Mouse (Mus musculus): Measurements from ENCODE around the gene Snrk. TPM values are rescaled to one million over a fixed set of nuclear protein-coding genes. Genes with fewer than 3 reads are reported as not detected.
A peak's percentile ranks its signal among the peaks of the same experiment; 100 is the strongest.

The Snrk gene
- polyA plus RNA-seq, 1 experiment from 2014 or later = 84.7 TPM

DNA sequence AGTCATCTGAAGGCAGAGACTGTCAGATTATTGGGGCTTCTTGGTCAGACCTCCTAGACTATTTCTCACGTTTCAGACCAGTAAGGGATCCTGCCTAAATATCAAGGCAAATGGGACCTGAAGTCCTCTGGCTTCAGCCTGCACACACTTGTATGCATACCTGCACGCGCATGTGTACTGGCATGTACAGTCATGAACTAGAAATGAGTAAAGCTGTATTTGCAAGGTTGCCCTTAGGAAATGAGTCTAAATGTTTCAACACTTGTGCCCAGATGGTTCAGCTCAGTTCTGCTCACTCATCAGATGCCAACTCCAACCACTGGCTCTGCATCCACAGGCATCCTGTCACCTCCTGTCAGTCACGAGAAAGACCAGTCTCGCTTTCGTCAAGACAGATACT is 6.6 kb upstream of the Snrk start:
- Histone ChIP-seq H3K36me3 (no peaks in the 10 kb centered on the region), H3K27ac (replicated peaks) (no peak overlapping the region), H3K4me1 (no peaks in the 10 kb centered on the region), H3K27me3 (no peaks in the 10 kb centered on the region), H3K9me3 (no peaks in the 10 kb centered on the region), H3K9ac (replicated peaks) (no peak overlapping the region), H3K4me3 (no peak overlapping the region), H3K4me2 (replicated peaks) (no peak overlapping the region)
- WGBS = 81% methylated on average over 6 of the region's 6 CpGs
- ATAC-seq (replicated peaks) = no peak

DNA sequence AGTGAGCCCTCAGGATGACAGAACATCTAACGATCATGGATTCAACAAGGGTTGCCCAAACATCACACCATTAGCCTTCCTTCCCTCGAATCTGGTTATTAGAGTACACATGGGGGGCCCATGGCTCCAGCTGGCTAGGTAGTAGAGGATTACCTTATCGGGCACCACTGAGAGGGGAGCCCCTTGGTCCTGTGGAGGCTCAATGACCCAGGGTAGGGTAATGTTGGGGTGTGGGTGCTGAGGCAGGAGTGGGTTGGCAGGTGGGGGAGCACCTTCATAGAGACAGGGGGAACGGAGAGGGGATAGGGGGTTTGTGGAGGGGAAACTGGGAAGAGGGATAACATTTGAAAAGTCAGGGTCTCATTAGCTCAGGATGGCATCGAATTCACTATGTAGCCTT is 6.1 kb upstream of the Snrk start:
- no peak overlapping the region for H3K4me3 ChIP-seq
- no peaks in the 10 kb centered on the region for H3K9me3 ChIP-seq
- H3K27ac ChIP-seq (replicated peaks) = no peak overlapping the region
- no peaks in the 10 kb centered on the region for H3K4me1 ChIP-seq
- 84% methylated on average over 5 of the region's 5 CpGs for WGBS
- H3K27me3 ChIP-seq = no peaks in the 10 kb centered on the region
- H3K9ac ChIP-seq (replicated peaks) = no peak overlapping the region
- no peak for ATAC-seq (replicated peaks)
- H3K4me2 ChIP-seq (replicated peaks) = no peak overlapping the region
- no peaks in the 10 kb centered on the region for H3K36me3 ChIP-seq

DNA sequence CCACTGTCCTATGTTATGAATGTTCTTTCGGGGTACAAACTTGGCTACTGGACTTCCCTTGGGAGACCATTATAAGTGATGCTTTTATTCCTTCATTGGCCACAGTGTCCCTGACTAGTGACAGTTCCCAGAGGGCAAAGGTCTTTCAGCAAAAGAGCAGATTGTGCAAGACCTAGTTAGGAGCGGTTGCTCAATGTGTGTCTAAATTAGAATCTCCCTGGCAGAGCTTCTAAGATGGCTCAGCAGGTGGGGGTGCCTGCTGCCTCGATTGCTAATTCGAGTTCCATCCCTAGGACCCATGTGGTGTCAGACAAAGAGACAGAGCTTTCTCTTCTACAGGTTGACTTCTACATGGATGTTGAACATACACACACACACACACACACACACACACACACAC is 1.5 kb upstream of the Snrk start:
- Histone ChIP-seq H3K4me2 (replicated peaks) (no peak overlapping the region), H3K4me3 (no peak overlapping the region), H3K9ac (replicated peaks) (no peak overlapping the region), H3K27ac (replicated peaks) (no peak overlapping the region), H3K27me3 (no peaks in the 10 kb centered on the region), H3K36me3 (no peaks in the 10 kb centered on the region), H3K9me3 (no peaks in the 10 kb centered on the region), H3K4me1 (peaks cover 14% of the 10 kb centered on the region)
- ATAC-seq (replicated peaks) = no peak
- 53% methylated on average over 4 of the region's 4 CpGs for WGBS

DNA sequence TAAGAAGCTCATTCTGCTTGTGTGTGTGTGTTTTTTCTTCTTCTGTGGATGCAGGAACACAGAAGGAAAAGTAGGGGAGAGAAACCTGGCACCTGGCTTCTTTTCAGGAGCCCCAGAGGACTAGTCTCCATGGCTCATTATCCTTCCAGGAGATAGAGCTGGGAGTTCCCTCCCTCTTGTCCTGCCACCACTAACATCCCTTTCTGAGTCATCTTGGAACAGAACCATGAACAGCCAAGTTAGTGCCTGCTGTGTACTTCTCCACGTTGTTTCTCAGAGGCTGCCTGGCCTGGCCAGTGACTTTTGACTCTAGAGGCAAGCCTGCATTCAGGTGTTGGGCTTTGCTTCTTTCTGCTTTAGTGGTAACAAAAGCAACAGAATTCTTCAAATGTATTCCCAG is 707 bp upstream of the Snrk start:
- H3K4me3 ChIP-seq = no peak overlapping the region
- no peak overlapping the region for H3K9ac ChIP-seq (replicated peaks)
- no peak overlapping the region for H3K27ac ChIP-seq (replicated peaks)
- peaks cover 14% of the 10 kb centered on the region for H3K4me1 ChIP-seq
- ATAC-seq (replicated peaks) = no peak
- WGBS = 51% methylated on average over 1 of the region's 1 CpGs
- H3K9me3 ChIP-seq = no peaks in the 10 kb centered on the region
- no peaks in the 10 kb centered on the region for H3K27me3 ChIP-seq
- no peaks in the 10 kb centered on the region for H3K36me3 ChIP-seq
- no peak overlapping the region for H3K4me2 ChIP-seq (replicated peaks)

DNA sequence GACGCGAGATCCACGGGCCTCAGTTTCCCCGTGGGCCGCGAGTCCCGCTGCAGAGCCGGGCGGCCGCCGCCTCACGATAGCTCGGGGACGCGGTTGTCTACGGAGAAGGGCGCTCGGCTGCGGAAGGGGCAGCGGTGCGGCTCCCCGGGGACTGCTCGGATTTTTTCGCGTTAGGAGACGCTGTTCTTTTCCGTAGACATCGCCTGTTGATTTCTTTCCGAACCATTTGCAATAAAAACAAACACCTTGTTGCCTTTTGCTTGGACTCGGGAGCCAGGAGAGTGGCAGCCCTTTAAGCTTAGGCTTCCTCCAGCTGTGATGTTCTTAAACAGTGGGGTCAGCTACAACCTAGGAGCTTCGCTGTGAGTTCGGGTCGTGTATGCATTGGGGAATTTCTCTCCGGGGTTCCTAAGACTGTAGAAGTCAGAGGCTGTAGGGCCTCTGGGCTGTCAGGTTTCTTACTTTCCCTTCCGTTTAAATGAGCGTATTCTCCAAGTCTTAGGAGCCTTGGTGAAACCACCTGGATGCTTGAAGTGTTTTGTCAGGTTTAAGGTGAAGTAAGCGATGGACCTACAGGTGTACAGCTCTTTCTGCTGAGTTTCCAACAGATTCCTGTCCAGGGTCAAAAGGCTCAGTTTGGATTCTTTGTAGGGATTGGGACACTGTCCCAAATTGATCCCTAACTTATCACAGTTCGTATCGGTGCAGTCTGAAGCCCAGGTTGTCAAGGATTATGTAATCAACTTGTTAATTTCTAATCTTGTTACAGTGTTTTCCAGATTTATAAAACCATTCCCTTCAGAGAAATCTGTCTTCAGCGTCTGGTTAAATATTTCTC is 845 bp downstream of the Snrk start:
- ATAC-seq (replicated peaks) = no peak; the same call in 1 of the 2 replicates
- H3K27ac ChIP-seq (replicated peaks) = peak overlapping the region; percentile 93
- peaks cover 14% of the 10 kb centered on the region for H3K4me1 ChIP-seq
- H3K4me2 ChIP-seq (replicated peaks) = peak overlapping the region; percentile 55
- no peaks in the 10 kb centered on the region for H3K27me3 ChIP-seq
- 4% methylated on average over 40 of the region's 40 CpGs for WGBS
- H3K9ac ChIP-seq (replicated peaks) = peak overlapping the region; percentile 81
- H3K4me3 ChIP-seq = peak overlapping the region; percentile 60
- H3K36me3 ChIP-seq = no peaks in the 10 kb centered on the region
- H3K9me3 ChIP-seq = no peaks in the 10 kb centered on the region

DNA sequence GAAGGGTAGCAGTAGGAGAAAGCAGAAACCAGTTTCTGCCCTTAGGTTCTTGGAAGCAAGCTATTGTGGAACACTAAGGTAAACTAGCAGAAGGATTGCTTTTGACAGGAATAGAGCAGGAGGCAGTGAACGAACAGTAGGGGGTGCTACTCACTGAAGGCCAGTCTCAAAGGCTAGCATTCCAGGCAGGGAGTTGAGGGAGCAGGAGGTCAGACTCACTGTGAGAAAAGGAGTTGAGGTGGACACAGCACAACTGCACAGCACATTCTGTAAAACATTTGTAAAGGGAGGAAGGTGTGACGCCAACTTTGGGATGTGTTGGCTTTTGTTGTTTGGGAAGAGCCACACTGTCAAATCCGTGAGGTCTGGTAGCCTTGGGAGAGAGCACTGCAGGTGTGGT is 3.0 kb downstream of the Snrk start:
- ATAC-seq (replicated peaks) = no peak
- Histone ChIP-seq H3K9me3 (no peaks in the 10 kb centered on the region), H3K4me2 (replicated peaks) (no peak overlapping the region), H3K9ac (replicated peaks) (no peak overlapping the region), H3K27ac (replicated peaks) (no peak overlapping the region), H3K27me3 (no peaks in the 10 kb centered on the region), H3K4me3 (no peak overlapping the region), H3K4me1 (peaks cover 14% of the 10 kb centered on the region), H3K36me3 (no peaks in the 10 kb centered on the region)
- 45% methylated on average over 3 of the region's 3 CpGs for WGBS

DNA sequence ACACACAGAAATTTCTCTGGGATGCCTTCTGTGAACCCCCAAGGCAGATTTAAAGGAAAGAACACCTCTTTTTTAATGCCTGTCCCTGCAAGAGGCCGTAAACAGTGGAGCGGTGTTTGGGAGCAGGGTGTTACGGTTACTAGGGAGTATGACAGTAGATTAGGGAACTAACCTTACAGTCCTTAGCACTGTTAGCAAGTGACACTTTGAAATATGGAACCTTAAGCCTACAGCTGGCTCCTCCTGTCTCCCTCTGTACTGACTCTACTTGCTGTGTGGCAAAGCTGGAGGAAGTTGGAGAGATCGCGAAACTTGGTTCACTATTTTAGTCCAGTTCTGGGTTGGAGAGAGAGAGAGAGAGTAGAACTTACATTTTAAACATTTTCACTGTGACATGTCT is 5.0 kb downstream of the Snrk start:
- Histone ChIP-seq H3K27ac (replicated peaks) (no peak overlapping the region), H3K9ac (replicated peaks) (no peak overlapping the region), H3K4me2 (replicated peaks) (no peak overlapping the region), H3K4me1 (peaks cover 14% of the 10 kb centered on the region), H3K27me3 (no peaks in the 10 kb centered on the region), H3K4me3 (no peak overlapping the region), H3K9me3 (no peaks in the 10 kb centered on the region), H3K36me3 (no peaks in the 10 kb centered on the region)
- no peak for ATAC-seq (replicated peaks)
- 93% methylated on average over 5 of the region's 5 CpGs for WGBS

DNA sequence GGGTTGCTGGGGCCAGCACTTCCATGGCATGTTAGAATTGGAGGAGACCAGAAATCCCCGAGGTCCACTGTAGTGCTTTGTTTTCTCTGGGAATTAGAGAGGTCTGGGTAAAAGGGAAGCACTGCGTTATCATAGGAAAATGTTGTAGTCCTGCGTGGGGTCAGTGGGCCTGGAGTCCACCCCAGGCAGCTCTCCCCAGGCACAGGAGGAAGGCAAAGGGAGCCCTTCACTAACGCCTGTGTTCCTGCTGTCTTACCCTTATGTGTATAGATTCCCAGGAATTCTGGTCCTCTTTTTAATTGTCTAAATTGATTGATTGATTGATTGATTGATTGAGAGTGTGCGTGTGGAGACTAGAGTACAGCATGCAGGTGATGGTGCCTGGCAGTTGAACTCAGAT is 6.1 kb downstream of the Snrk start:
- Histone ChIP-seq H3K4me3 (no peak overlapping the region), H3K4me1 (peaks cover 11% of the 10 kb centered on the region), H3K36me3 (no peaks in the 10 kb centered on the region), H3K27me3 (no peaks in the 10 kb centered on the region), H3K9me3 (no peaks in the 10 kb centered on the region), H3K4me2 (replicated peaks) (no peak overlapping the region), H3K9ac (replicated peaks) (no peak overlapping the region), H3K27ac (replicated peaks) (no peak overlapping the region)
- ATAC-seq (replicated peaks) = no peak
- WGBS = 78% methylated on average over 5 of the region's 5 CpGs

DNA sequence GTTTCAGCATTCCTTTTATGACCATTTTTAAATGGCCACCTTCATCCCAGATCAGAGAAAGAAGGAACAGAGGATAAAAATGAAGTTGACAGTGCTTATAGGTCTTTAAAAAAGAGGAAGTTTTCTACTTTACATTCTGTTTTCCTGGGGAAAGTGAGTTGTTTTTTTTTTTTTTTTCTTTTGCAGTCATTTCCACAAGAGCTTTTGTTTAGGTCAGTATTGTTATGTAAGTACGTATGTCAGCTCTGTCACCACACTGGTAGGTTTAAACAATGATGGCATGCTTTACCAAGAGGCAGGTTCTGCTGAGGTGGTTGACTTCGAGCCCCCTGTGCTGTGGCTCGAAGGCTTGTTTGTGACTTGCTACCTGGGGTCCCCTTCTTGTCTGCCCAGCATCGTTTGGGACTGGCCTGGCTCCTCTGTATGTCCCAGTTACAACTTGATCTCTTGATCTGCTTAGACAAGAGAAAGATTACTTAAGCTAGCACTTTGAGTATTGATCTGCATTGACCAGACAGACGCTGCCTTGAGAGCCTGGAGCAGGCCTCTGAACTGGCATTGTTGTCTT is 8.7 kb downstream of the Snrk start:
- Histone ChIP-seq H3K9ac (replicated peaks) (no peak overlapping the region), H3K4me1 (0 out of 2 replicates have a peak, but pooled peaks cover 4% of the 10 kb centered on the region), H3K9me3 (no peaks in the 10 kb centered on the region), H3K4me3 (no peak overlapping the region), H3K36me3 (no peaks in the 10 kb centered on the region), H3K4me2 (replicated peaks) (no peak overlapping the region), H3K27ac (replicated peaks) (no peak overlapping the region), H3K27me3 (no peaks in the 10 kb centered on the region)
- whole genome bisulfite sequencing = 39% methylated on average over 5 of the region's 5 CpGs
- no peak for ATAC-seq (replicated peaks)

DNA sequence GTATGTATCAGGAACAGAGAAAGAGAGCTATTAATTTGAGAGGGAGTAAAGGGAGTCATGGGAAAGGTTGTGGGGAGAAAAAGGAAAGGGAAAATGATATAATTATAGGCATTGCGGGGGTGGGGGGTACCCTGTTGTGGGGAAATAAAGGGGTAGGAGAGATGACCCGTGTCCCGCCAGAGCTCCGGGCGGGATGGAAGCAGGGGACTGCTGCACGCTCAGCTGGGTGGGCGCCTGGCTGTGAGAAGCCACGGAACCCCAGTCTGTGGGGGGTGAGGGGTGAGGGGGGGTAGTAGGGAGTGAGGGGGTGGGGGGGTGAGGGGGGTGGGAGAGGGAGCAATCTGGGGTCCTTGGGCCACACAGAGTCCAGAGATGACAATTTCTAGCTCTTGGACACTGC is 9.7 kb downstream of the Snrk start:
- ATAC-seq (replicated peaks) = no peak
- 75% methylated on average over 8 of the region's 8 CpGs for WGBS
- no peak overlapping the region for H3K27ac ChIP-seq (replicated peaks)
- H3K9ac ChIP-seq (replicated peaks) = no peak overlapping the region
- 0 out of 2 replicates have a peak, but pooled peaks cover 9% of the 10 kb centered on the region for H3K4me1 ChIP-seq
- no peaks in the 10 kb centered on the region for H3K27me3 ChIP-seq
- no peak overlapping the region for H3K4me2 ChIP-seq (replicated peaks)
- H3K9me3 ChIP-seq = no peaks in the 10 kb centered on the region
- H3K4me3 ChIP-seq = no peak overlapping the region
- no peaks in the 10 kb centered on the region for H3K36me3 ChIP-seq

DNA sequence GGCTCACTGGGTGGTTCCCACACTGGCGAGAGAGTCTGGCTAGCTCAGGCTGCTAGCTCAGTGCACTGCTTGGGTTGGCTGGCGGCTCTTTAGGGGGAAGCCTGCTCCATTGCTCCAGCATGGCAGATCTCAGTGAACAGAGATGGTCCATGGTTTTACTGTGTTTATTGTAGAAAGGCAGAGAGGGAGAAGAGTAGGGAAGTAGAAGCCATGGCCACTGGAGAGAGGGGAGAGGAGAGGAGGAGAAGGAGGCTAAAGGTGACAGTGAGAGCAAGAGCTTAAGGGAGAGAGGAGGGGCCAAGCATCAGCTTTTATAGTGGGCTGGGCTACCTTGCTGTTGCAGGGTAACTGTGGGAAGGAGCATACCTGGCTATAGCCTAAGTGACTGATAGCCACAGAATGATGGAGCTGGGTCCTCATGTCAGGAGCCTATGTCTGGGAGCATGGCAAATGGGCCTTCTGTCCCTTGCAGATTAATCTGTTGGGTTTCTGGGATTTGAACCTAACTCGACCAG is 10.3 kb downstream of the Snrk start:
- Histone ChIP-seq H3K36me3 (peaks cover 3% of the 10 kb centered on the region; the same call in 1 of the 2 replicates), H3K9me3 (no peaks in the 10 kb centered on the region), H3K27me3 (no peaks in the 10 kb centered on the region), H3K4me3 (no peak overlapping the region), H3K4me1 (0 out of 2 replicates have a peak, but pooled peaks cover 9% of the 10 kb centered on the region), H3K9ac (replicated peaks) (no peak overlapping the region), H3K4me2 (replicated peaks) (no peak overlapping the region), H3K27ac (replicated peaks) (no peak overlapping the region)
- WGBS = 65% methylated on average over 3 of the region's 3 CpGs
- ATAC-seq (replicated peaks) = no peak

DNA sequence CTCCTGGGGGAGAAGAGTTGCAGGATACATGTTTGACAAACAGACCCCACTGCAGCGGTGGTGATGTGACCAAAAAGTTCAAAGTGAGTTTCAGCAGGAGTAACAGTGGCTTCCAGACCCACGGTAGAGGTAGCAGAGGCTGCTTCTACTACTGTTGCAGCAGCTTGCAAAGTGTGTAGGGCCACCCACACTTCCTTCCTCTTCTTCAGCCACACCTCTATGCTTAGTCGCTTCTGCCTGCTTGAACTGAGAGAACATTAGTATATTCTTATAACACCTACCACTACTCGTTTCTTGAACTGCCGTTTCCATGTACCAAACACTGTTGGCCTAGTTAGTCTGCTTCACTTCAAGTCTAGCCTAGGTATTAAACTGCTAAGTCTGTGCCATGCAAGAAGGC is 11.6 kb downstream of the Snrk start:
- Histone ChIP-seq H3K4me1 (0 out of 2 replicates have a peak, but pooled peaks cover 9% of the 10 kb centered on the region), H3K9me3 (no peaks in the 10 kb centered on the region), H3K9ac (replicated peaks) (no peak overlapping the region), H3K36me3 (peaks cover 3% of the 10 kb centered on the region; the same call in 1 of the 2 replicates), H3K27me3 (no peaks in the 10 kb centered on the region), H3K27ac (replicated peaks) (no peak overlapping the region), H3K4me3 (no peak overlapping the region), H3K4me2 (replicated peaks) (no peak overlapping the region)
- 87% methylated on average over 5 of the region's 5 CpGs for WGBS
- no peak for ATAC-seq (replicated peaks)

Measured in forebrain, embryonic 15.5 days (tissue).